Mouse (Mus musculus) testis, postnatal 10 days (tissue): ENCODE measurements around the gene Spns1.

Source experiments
- DNase-seq: peaks from one replicate; pipeline ENCODE4 v3.0.0; 2021; ENCODE audit warnings: low spot score

The Spns1 gene

DNA sequence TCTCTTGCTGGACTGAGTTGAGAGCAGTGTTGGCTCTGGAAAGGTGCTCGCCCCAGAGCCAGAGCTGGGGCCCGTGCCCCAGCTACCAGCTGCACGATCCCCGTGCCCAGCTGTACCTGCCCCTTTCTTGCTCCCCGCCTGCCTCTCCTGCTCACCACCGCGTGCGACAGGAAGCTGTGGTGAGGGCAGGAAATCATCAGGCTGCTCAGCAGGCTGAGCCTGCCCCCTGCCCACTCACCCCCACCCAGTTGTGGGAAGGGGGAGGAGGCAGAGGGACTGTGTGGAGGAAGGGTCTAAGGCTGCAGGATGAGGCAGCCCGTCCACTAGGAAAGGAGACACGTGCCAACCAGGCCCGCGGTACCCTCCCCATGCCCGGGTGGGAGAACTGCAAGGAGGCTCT is 7.9 kb downstream of the Spns1 start, which contains the start of gene Lat:
TSS of gene Lat (minus strand) at position 178 of the 400 bp plus-strand sequence.
- DNase-seq, result no peak

DNA sequence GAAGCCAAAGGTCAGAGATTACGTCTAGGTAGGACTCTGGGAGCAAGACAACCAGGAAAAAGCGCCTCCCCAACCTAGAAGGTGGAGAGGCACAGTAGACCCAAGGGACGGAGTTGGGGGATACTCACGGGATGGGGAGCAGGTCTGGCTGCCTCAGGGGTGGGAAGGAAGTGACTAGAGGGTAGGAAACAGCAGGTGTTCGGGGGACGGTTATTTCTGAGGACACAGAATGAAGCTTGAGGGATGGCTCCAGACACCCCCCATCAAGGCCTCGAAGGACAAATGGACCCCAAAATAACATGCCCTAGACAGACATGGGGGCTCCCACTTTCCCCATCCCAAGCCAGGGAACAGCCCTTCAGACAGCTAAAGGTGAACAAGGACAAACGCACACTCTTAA is 8.9 kb downstream of the Spns1 start:
- DNase-seq, result no peak

DNA sequence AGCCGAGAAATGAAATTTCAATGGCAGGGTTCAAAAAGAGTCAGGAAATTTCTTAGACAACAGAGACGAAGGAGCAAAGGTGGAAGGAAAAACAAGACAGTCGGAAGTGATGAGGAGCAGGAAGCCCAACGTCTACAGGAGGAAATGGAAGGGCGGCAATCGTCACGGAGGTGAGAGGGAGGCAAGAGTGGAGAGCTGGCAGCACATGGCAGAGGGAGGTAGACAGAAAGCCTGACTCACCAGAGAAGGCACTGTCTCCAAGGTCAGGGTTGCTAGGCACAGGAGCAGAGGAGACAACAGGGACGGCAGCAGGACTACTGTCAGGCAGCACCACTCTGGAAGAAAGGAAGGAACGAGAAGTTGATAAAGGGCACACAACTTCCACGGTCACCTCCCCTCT is 9.6 kb downstream of the Spns1 start:
- DNase-seq, result no peak

DNA sequence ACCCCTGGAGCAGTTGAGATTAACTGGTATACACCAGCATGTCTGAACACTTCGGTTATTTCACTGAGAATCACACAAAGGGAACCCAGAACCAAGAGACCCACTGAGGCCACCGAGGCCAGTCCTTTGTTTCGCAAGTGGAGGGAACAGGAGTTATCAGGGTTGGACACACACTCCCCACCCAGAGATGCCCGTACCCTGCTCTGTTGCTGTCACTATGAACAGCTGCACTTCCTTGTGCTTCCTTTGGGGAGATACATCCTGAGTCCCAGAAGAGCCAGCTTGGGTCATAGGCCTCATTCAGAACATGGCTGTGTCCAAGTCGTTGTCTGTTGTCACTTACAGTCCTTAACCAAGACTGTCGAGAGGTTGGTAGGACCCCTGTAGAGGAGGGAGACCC is 14.2 kb downstream of the Spns1 start:
- DNase-seq, result no peak

DNA sequence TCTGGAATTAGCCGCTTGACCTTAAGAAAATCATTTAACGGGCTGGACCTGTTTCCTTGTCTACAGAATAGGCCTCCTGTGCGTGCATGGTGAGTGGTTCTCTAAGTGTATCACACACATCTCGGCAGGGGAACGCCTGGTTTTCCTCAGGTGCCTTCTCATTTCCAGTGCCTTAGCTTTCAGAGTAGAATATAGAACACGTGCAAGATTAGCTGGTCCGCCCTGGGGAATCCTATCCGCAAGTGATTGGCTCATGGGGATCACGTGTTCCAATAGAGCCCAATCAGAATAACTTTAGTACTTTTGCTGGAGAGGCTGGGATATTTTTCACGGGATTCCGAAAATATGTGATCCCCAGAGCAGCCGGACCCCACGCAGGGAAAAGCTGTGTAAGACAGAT is 18.2 kb downstream of the Spns1 start:
- no peak for DNase-seq

DNA sequence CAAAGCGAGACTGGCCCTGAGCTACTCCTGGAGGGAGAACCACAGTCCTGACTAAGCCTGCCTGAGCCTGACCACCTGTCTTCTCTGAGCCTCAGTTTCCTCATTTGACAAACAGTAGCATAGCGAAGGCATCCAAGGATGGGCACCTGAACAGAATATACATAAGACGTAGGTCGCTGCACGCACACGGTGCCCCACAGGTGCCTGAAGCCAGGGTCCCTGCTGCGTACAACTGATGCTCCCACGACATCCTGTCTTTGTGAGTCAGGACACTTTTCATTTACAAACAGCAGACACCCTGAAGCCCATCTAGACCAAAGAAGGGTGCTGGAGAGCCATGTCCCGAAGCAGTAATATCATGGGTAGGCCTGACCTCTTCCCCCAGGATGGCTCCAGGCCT is 18.8 kb downstream of the Spns1 start:
- no peak for DNase-seq

DNA sequence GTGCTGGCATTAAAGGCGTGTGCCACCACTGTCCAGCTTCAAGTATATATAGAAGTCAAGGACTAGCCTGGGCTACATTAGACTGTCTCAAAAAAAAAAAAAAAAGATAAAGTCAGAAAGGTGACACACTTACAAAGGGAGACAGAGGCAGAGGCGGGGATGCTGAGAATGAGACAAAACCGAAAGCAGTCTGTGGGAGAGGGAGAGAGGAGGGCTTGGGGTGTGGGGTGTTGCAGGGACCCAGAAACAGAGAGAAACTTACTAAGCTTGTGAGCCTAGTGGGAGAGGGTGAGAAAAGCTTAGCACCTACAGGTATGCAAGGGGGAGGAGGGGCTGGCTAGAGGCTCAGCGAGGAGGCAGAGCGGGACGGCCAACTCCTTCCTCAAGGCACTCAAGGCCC is 19.4 kb downstream of the Spns1 start:
- DNase-seq, result no peak

DNA sequence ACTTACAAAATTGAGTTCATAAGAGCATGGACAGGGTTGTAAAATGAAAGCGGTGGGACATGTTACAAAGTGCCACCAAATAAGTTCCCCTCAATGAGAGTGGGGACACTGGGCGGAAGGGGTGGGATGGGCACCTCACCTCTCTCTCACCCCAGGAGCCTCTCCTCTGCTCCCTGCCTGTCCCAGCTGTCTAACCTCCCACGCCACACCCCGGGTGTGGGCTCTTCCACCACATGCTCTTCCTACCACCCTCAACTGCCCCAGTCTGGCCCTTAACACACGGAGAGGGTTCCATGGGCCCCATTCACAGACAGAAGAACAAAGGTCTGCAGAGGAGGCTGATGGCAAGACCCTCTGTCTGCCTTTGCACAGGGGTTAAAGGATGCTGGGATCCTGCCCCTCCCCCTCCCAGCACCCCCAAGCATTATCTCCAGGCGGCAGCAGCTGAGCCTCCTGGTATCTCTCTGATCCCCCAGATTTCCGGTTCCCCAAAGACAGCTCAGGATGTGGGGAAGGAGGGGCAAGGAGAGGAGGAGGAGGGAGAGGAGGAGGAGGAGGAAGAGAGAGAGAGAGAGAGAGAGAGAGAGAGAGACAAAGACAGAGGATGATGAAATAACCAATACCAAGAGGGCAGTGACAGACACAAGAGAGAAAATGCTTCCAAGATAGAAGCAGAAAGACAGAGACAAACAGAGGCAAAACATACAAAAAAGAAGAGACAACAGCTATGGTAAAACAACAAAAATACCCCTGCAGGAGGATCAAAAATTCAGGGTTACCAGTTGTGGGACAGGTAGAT is 20.3 kb downstream of the Spns1 start:
- no peak for DNase-seq

DNA sequence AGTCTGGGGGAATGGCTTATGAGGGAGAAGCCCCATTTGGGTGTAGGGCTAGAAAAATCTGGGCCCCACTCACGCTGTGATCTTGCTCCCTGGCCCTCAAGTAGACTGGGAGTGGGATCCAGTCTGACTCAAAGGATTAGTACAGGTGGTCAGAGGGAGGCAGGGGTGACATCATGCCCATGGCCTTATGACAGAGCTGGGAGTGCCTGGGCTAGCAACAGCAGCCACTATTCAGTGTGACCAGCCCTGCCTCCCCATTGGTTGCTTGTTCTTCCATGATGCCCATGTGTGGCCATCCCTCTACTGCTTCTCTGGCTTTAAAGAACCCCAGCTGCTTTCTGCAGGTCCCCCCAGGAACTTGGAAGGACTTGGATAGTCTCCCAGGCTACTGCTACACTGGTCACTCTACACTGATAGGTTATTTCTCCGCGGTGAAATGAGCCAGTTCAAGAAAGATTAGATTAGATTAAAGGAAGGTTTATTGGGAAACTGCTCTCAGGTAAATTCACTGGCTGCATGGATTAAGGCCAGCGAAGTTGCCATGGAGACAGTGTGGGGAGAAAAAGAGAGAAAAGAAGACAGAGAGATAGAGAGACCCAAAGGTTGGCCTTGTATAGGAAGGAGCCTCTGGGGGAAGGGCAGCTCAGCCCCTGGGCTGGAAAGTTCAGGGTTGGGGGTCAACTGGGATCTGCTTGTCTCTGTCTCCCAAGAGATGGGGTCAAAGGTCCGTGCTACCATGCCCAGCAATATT is 21.2 kb downstream of the Spns1 start:
- no peak for DNase-seq

DNA sequence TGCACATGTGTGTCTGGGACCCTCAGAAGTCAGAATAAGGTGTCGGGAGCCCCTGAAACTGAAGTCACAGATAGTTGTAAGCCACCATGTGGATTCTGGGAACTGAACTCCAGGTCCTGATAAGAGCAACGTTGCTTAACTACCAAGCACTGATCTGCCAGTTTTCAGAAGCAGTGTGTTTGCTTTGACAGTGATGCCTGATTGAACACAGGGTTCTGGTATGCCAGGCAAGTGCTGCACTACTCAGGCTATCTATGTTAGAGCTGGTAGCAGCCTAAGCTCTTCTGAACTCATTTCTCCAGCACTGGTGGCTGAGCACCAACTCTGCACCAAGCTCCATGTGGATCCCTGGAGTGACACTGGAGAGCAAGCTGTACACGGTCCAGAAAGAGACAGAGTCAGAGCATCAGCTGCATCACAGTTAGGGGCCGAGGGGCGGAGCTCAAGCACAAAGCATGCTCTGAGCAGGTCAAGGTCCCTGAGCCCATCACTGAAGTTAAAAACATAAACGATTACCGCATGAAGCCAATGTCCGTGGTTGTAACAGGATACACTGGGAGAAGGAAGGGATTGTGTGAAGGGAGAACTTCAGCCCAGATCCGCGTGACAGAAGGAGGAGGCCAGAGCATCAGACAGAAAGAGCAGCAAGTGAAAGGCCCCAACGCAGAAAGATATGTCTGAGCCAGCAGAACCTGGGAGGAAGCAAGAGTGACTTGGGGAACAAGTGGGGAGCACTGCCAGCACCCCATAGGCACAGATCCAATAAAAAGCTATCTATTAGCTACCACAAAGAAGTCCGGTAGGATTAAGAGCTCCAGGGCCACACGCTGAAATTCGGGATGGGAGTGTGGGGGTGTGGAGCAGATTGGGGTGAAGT is 22.3 kb downstream of the Spns1 start:
- no peak for DNase-seq

DNA sequence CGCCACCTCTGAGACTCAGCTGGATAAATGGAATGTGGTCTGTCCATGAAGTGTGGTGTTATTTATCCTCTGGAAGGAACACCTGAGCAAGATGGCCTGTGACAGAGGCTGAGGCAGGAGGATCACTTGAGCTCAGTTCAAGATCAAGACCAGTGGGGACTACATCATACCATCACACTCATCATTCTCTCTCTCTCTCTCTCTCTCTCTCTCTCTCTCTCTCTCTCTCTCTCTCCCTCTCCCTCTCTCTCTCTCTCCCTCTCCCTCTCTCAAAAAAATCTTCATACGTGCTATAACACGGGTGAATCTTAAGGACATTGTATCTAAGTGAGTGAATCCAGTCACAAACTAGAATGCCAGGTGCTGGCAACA is 23.3 kb downstream of the Spns1 start:
- DNase-seq, result no peak

DNA sequence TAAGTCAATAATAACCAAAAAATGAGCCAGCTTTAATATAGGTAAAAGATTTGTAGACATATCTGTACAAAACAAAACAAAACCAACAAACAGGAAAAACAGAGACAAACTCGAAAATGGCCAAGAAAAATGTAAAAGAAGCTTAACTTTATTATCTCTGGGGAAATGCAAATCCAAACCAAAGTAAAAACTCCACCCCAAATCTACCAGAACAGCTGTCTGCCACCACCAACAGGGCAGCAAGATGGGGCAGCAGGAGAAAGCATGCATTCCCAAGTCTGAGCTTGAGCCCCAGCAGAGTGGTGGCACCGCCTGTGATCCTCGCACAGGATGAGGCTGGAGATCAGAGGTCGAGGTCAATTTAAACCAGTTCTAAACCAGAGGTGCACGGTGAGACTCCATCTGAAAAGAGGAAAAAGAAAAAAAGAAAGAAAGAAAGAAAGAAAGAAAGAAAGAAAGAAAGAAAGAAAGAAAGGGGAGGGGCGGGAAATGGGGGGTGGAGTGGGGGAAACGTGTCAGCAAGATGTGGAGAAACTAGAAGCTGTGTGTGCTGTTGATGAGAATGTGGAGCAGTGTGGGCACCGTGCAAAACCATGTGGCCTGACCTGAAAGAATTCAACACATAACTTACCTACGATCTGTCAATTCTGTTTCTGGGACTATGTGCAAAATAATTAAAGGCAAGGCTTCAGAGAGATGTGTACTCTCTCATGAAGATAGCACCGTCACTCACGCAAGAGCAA is 23.8 kb downstream of the Spns1 start:
- DNase-seq, result no peak

DNA sequence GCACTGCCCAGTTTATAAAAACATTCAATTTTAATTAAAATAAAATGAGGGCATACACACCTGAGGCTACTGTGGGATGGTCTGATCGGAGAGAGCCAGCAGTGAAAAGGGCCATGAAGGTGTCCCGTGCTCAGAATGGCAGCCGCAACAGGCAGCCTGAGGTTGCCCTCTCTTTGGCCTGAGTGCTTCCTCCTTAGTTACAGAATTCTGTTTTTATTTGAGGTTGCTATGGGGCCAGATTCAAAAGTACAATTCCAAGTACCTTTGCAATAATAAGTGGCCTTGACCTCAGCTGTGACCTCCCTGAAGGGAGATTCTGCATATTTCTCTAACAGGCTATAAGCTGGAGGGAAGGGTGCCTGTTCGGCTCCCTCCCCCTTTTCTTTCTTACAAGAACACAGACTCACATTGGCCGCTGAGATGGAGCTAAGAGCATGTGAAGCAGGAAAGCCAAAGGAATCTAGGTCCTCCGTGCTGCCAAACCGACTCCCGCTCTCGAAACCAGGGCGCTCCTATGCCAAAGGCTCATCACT is 25.8 kb downstream of the Spns1 start:
- DNase-seq, result no peak

DNA sequence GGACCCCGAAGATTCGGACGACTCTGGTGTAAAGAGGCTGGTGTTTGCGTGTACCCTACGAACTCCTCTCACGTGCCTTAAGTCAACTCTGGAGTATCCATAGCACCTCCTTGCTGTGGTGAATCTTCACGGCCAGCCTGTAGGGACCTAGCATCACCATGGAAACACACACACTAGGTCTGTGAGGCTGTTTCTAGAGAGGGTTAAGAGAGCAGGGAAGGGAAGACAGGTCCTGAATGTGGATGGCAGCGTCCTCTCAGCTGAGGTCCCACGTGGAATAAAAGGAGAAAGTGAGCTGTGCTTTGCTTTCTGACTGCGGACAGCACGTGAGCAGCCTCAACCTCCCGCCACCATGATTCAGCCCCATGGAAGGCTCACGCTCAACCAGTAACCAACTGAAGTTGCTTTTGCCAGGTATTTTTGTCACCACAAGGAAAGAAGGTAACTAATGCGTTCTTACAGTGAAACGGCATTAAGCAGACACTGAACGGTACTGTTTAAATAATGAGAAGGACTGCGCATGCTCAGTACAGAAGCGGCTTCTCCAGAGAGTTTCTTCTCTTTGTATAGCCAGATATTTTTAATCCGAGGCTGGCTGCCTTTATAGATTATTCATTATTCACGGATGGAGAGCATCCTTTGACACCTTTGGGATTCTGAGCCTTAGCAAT is 26.4 kb downstream of the Spns1 start:
- DNase-seq, result no peak

DNA sequence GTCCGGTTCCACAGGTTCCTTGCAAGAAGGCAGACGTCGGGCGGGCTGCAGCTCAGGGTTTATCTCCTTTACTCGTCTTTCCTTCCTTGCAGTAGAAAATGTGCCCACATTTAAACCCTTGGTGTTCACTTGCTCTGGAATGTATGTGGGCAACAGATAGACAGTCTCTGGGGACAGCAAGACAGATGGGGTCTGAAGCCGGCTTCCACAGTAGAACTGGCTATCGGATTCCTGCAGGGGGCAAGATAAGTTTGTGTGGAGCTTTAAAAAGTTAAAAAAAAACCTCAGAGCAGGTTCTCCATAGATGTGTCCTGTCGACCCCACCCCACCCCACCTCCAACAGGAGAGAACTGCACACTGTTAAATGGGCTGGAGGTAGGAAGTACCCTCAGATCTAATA is 29.0 kb downstream of the Spns1 start:
- no peak for DNase-seq

DNA sequence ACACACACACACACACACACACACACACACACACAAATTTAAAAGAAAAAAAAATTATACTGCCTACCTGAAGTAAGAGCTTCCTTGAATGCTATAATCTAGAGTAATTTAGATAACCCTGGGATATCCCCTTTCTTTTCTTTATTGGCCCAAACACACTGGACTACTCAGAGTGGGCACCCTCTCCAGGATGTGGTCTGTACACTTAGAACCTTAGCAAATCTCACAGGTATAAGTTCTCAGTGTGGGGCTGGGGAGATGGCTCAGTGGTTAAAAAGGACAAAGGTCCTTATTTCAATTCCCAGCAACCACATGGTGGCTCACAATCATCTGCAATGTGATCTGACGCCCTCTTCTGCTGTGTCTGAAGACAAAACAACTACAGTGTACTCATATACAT is 30.2 kb downstream of the Spns1 start:
- no peak for DNase-seq

DNA sequence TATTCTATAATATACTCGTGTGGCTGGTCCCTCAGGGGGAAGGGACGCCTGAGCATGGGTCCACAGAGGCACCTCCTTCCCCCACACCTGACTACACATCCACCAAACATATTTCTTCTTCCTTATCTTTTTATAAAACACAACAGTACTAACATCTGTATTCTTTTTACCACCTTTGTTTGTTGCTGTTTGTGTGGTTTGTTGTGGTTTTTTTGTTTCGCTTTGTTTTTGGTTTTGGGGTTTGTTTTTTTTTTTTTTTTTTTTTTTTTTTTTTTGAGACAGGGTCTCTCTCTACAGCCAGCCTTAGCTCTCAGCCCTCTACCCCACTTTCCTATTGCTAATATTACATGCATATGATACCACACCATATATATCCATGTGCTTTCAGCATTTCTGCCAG is 31.3 kb downstream of the Spns1 start:
- DNase-seq, result no peak

DNA sequence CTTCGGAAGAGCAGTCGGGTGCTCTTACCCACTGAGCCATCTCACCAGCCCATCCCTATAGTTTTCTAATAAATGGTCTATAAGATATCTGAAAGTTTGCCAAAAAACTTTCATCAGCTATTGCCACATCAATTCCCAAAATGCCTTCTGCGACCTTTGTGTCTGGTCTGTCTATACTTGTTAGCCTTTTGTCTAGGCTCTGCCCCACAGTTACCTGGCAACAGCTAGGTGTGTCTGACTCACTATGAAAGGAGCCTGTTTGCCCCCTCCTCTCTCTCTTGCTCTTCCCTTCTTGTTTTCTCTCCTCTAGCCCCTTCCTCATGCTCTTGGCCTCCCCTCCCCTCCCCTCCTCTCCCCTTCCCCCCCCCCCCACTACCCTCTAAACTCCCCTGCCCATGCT is 31.7 kb downstream of the Spns1 start:
- no peak for DNase-seq

DNA sequence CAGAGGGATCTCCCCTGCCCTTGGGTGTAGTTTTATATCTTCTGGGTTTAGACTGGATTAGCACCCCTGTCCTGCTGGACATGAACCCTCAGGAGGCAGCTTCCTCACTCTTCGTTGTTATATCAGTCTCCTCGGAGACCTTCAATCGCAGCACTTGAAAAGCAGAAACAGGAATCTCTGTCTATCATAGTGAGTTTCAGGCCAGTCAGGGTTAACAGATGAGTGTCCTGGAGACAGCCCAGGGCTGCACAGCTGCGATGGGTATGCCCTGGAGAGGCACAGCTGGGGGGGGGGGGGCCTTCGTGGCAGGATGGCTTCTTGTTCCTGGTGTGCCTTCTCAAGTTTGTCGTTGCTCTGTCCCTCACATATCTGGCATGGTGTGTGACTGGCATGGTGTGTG is 36.4 kb downstream of the Spns1 start:
- no peak for DNase-seq

DNA sequence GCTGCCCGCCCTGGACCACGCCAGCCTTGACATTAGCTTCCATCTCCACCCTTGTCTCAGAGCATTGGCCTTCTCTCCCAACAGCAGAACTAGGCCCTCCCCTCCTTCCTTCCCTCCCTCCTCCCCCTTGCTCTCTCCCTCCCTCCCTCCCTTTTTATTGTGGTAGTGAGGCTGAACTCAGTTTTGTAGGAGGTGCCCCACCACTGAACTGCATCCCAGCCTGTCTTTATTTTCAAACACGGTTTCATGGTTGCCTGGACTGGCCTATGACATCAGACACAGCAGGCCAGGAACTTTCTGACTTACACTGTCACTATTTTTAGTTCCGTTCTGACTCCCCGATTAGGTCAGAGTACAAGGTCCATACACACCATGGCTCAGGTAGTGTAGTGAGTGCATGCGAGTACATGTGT is 37.0 kb downstream of the Spns1 start:
- no peak for DNase-seq

DNA sequence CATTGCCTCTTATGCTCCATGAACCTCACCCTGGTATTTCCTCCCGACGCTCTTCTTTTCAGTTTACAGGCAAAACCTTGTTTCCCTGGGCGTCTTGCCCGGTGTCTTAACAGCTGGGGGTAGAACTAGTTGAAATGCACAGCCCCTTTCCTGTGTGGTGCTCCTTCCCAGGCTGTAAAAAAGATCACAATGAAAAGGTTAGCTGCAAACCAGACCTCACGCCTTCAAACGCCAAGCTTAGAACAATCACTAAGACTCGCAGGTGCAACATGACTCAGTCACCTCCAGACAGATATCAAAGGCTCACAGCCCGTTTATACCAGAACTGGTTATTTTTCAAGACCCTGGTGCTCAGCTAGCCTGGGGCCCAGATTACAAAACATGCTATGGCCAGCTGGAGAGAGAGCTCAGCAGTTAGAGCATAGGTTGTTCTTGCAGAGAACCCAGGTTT is 37.7 kb downstream of the Spns1 start:
- DNase-seq, result no peak
